Mouse (Mus musculus) heart, postnatal 0 days (tissue): ENCODE data around the gene Olfr1395. TPM values are rescaled to one million over a fixed set of nuclear protein-coding genes. Genes with fewer than 3 reads are reported as not detected.
"Not testable (repeated sequence)": the region's sequence is repeated elsewhere in the genome, so short reads cannot be mapped to it uniquely, and the experiment has no call there.

Experiments
- ATAC-seq: fragments of 200-750 bp; cut with Nextera tagmentation; 2 replicates; pipeline ENCODE4 v1.8.0; 2017; ENCODE audit warnings: low read depth, moderate number of reproducible peaks, moderate library complexity; ENCODE audit not compliant: insufficient read depth
- DNase-seq: peaks from one replicate; pipeline ENCODE4 v3.0.0-alpha.2; 2016; ENCODE audit warnings: low spot score
- H3K27ac ChIP-seq: fragments of 300-500 bp; sonication (generic); 2 replicates; pipeline ENCODE4 v1.5.1; 2014; ENCODE audit warnings: low read depth, mild to moderate bottlenecking
- H3K27me3 ChIP-seq: fragments of 300-500 bp; sonication (generic); 2 replicates; pipeline ENCODE4 v1.6.1; 2014; ENCODE audit warnings: low read length, mixed read lengths; ENCODE audit not compliant: control insufficient read depth, insufficient read depth
- H3K36me3 ChIP-seq: fragments of 300-500 bp; sonication (generic); replicated peaks from 2 replicates; pipeline ENCODE4 v1.6.1; 2014; ENCODE audit warnings: low read length, mixed read lengths; ENCODE audit not compliant: control insufficient read depth, insufficient read depth
- H3K4me1 ChIP-seq: fragments of 300-500 bp; sonication (generic); 2 replicates; pipeline ENCODE4 v1.6.1; 2014; ENCODE audit warnings: antibody characterized with exemption; ENCODE audit not compliant: control insufficient read depth, insufficient read depth
- H3K4me2 ChIP-seq: fragments of 300-500 bp; sonication (generic); 2 replicates; pipeline ENCODE4 v1.6.1; 2014; ENCODE audit warnings: low read depth, mild to moderate bottlenecking, low read length, moderate library complexity
- H3K4me3 ChIP-seq: fragments of 300-500 bp; sonication (generic); 2 replicates; pipeline ENCODE4 v1.5.1; 2014; ENCODE audit warnings: low read depth, low read length
- H3K9ac ChIP-seq: fragments of 300-500 bp; sonication (generic); replicated peaks from 2 replicates; pipeline ENCODE4 v1.6.1; 2014; ENCODE audit warnings: low read depth, low read length, mixed read lengths
- H3K9me3 ChIP-seq: fragments of 300-500 bp; sonication (generic); replicated peaks from 2 replicates; pipeline ENCODE4 v1.6.1; 2016; ENCODE audit warnings: low read length; ENCODE audit not compliant: control insufficient read depth
- CTCF ChIP-seq: IDR thresholded peaks from 2 replicates; pipeline ENCODE4 v1.5.1; 2016; ENCODE audit warnings: antibody characterized with exemption, control low read depth, low read depth
- EP300 ChIP-seq: IDR thresholded peaks from 2 replicates; pipeline ENCODE4 v1.6.1; 2016; ENCODE audit warnings: antibody characterized with exemption, low read depth
- WGBS: fragments of 180-500 bp; shearing (Covaris S2); extraction: QIAGEN DNeasy Blood & Tissue Kit; methylation state at CpG from one replicate; pipeline ENCODE4 v1.1.7; 2014; 5-methylcytosine and 5-hydroxymethylcytosine counted together
- polyA plus RNA-seq: library from polyadenylated mRNA; unstranded; fragments of >200 nt; fragmentation: Nextera tagmentation; extraction: Ambion mirVana; gene quantifications from 2 replicates; pipeline ENCODE4 v1.2.1, GENCODE M21; 2015
- total RNA-seq: library from RNA; depleted of rRNA; stranded (reverse); fragments of >200 nt; gene quantifications from 2 replicates; pipeline ENCODE4 v1.2.3, GENCODE M21; 2014; ENCODE audit warnings: low replicate concordance

Olfr1395 gene
- total and polyA plus RNA-seq, 2 experiments from 2014 or later: not detected

DNA sequence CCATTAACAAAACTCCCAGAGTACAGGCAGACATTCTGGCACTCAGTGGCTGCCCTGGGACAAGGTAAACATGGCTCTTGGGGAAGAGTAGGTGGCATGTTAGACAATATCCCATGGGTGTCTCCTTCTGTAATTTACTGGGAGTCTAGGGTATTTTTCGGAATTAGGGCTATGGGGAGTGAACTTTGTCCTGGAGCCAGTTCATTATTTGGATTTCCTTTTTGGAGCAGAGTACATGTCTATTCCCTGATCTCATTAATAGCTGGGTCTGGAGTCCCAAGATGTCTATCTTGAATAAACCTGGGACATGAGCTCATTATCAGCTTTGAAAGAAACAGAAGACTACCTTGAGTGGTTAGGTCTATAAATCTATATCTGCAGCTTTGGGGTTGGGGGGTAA, 12.0 kb downstream of the Olfr1395 start, which contains the start of gene Olfr1394:
Olfr1394 (plus strand) TSS at position 301 of the 400 bp plus-strand sequence.
- DNase-seq (no peak), ATAC-seq (no peak)
- no peak within 1 kb of the TSS for H3K4me3 ChIP-seq
- no peak within 1 kb of the TSS for H3K9ac ChIP-seq
- no peak within 1 kb of the TSS for H3K4me2 ChIP-seq
- no peaks in the 10 kb centered on the region for H3K27me3 ChIP-seq
- no peaks in the 10 kb centered on the region for H3K36me3 ChIP-seq
- 60% methylated on average over 1 of the region's 1 CpGs for WGBS
- no peaks in the 10 kb centered on the region for H3K9me3 ChIP-seq
- no peak within 1 kb of the TSS for H3K27ac ChIP-seq
- TF ChIP-seq CTCF: no peak
- no peak for TF ChIP-seq EP300
- H3K4me1 ChIP-seq: no peaks in the 10 kb centered on the region

DNA sequence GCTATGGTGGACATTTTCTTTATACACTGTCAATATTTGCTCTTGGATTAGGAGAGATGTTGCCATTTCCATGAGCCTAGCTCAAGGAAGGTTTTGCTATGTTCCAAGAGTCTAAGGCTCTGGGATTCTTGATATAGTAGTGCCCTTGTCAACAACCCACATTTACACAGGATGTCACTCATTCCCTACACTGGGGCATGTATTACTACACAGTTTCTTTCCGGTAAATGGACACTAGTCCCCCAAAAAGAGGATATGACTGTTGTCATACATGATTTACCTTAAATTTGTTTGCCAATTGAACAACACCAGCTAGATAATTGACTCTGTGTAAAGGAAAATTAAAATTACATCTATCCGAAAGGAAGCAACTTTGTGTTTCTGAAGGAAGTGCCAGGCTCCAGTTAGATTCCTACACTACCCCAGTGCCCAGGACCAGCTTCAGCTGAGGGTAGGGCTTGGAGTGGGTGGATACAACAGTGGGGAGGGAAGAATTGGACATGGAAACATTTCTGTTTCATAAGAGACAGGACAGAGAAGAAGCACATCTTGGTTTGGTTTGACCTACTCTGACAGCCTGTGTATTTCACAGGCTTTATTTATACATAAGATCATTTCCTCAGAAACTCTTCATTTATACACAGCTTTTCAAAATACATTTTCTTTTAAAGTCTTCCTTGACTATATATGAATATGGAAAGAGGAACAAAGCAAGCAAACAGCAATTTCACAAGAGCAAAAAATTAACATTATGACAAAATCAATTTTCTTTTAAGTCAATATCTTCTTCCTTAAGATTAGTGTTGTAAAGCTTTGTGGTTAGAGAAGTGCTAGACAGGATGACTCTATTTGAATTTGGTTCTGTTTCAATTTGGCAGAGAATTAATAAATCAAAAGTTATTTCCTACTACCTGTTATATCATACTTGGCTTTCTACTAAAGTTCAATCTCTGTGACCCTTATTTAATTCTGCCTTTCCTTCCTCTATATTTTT, 15.0 kb downstream of the Olfr1395 start:
- H3K9me3 ChIP-seq: no peaks in the 10 kb centered on the region
- H3K4me2 ChIP-seq: no peak overlapping the region
- no peak overlapping the region for H3K4me3 ChIP-seq
- TF ChIP-seq EP300 (no peak), CTCF (no peak)
- H3K27ac ChIP-seq: no peak overlapping the region
- H3K4me1 ChIP-seq: no peaks in the 10 kb centered on the region
- no peak for DNase-seq
- H3K36me3 ChIP-seq: no peaks in the 10 kb centered on the region
- no peak overlapping the region for H3K9ac ChIP-seq
- no peaks in the 10 kb centered on the region for H3K27me3 ChIP-seq
- 81% methylated on average over 2 of the region's 2 CpGs for WGBS
- ATAC-seq: no peak

DNA sequence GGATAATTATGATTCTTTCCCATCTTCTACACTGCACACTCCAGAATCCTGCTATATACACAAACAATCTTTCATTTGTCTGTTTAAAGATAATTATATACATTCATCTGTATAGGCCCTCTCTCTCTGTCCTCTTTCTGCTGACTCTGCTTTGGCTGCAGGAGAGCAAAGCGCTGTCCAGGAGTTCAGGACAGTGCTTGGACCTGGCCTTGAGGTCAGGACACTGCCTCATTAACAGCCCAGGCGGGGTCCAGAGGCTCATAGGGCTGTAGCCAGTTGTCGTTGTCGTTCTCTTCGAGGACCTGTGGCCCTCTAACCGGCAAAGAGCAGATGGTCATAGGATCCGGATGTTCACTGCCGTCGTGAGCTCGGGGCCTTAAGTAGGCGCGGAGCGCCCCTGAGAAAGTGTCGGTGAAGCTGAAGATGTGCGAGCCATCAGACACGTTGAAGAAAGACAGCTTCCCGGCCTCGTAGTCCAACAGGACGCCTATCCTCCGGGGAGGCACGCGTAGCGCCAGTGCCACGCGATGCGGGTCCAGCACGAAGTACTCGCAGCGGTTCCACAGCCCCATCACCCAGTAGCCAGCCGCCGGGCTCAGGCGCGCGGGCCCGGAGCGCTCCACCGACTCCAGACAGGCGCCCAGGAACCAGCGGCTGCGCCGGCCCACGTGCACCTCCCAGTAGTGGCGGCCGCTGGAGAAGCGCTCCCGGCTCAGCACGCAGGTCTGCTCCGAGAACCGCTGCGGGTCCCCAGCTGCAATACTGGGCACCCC, 27.0 kb downstream of the Olfr1395 start:
- peaks cover 8% of the 10 kb centered on the region for H3K9me3 ChIP-seq
- DNase-seq (no peak), ATAC-seq (0 out of 2 replicates have a peak, but pooled peaks have one; percentile 17)
- H3K27me3 ChIP-seq: peaks cover 16% of the 10 kb centered on the region
- H3K4me3 ChIP-seq: peak overlapping the region; percentile 34
- WGBS: 18% methylated on average over 50 of the region's 50 CpGs
- H3K27ac ChIP-seq: no peak overlapping the region
- no peaks in the 10 kb centered on the region for H3K36me3 ChIP-seq
- TF ChIP-seq EP300 (no peak), CTCF (no peak)
- H3K9ac ChIP-seq: no peak overlapping the region
- H3K4me1 ChIP-seq: peaks cover 4% of the 10 kb centered on the region; the same call in 1 of the 2 replicates
- H3K4me2 ChIP-seq: peak overlapping the region; percentile 51

DNA sequence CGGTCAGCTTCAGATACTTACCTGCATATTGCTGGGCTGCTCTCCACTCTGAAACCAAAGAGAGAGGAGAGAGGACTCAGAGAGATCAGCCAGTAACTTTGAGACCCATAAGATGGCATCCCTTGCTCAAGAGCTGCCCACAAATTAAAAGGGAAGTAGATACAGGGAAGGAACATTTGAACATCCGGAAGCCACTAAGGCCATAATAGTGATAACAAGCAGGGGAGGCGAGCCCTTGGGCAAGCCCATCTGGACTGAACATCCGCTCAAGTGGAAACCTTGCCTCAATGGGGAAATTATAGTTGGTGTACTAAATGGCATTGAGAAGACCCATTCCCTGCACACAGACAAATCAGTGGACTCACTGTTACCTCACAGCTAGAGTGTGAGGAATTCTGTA, 28.5 kb downstream of the Olfr1395 start:
- no peaks in the 10 kb centered on the region for H3K36me3 ChIP-seq
- TF ChIP-seq EP300 (no peak), CTCF (no peak)
- WGBS: 83% methylated on average over 4 of the region's 4 CpGs

DNA sequence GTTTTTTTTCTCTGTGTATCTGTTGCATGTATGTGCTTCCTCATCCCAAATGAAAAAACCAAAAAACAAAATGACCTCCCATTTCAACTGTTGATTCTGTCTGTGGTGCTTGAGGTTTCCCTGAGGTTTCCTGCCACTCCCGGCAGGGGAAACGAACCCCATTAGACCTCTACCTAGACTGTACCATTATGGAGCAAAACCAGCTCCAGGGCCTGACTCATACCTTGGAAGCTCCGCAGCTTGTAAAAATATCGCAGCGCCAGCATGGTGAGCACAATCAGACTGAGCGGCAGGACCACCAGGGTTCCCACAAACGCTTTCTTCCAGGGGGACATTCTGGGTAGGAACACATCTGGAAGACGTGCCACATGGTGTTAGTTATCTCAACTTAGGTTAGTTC, 33.3 kb downstream of the Olfr1395 start:
- no peaks in the 10 kb centered on the region for H3K9me3 ChIP-seq
- no peak overlapping the region for H3K4me2 ChIP-seq
- no peak overlapping the region for H3K4me3 ChIP-seq
- no peaks in the 10 kb centered on the region for H3K4me1 ChIP-seq
- H3K36me3 ChIP-seq: no peaks in the 10 kb centered on the region
- no peak for ATAC-seq
- no peak overlapping the region for H3K9ac ChIP-seq
- no peak overlapping the region for H3K27ac ChIP-seq
- WGBS: 73% methylated on average over 8 of the region's 8 CpGs
- no peak for DNase-seq
- TF ChIP-seq CTCF (no peak), EP300 (no peak)
- H3K27me3 ChIP-seq: no peaks in the 10 kb centered on the region

More for the DNA sequence above, 28.5 kb downstream of the Olfr1395 start:
- Histone ChIP-seq H3K4me3 (no peak overlapping the region), H3K27me3 (peaks cover 16% of the 10 kb centered on the region), H3K4me2 (no peak overlapping the region), H3K27ac (no peak overlapping the region), H3K4me1 (peaks cover 4% of the 10 kb centered on the region; the same call in 1 of the 2 replicates), H3K9me3 (peaks cover 8% of the 10 kb centered on the region), H3K9ac (no peak overlapping the region)
- ATAC-seq (no peak), DNase-seq (no peak)

DNA sequence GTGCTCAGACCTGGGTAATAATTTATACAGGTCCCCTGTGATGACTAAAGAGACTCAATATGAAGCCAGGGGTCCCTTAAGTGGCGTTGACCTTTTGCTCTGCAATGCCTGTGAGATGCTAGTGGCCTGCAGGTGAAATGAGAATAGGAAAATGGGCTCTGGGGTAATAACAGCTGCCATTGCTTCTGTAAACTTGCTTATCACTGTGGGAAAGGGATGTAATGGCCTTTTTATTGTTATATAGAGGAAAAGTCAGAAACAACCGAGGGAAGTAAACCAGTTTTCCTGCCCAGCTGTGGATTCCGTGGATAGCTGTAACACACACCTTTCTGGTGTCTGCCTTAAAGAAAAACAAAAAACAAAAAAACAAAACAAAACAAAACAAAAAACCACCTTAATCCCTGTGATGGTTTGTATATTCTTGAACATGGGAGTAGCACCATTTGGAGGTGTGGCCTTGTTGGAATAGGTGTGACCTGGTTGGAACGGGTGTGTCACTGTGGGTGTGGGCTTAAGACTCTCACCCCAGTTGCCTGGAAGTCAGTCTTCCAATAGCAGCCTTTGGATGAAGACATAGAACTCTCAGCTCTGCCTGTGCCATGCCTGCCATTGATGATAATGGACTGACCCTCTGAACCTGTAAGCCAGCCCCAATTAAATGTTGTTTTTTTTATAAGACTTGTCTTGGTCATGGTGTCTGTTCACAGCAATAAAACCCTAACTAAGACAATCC, 34.1 kb downstream of the Olfr1395 start:
- H3K27ac ChIP-seq, H3K4me2 ChIP-seq: not testable (repeated sequence)
- WGBS: 62% methylated on average over 4 of the region's 4 CpGs

More for the DNA sequence above, 34.1 kb downstream of the Olfr1395 start:
- H3K27me3 ChIP-seq, H3K4me3 ChIP-seq, H3K9me3 ChIP-seq, ATAC-seq, DNase-seq, H3K36me3 ChIP-seq, H3K9ac ChIP-seq, H3K4me1 ChIP-seq: not testable (repeated sequence)
